Mouse (Mus musculus) ES-CJ7 (cell line): Measurements from ENCODE around the gene Ddb1.
A peak's percentile ranks its signal among the peaks of the same experiment; 100 is the strongest.

Experiments used
- DNase-seq: peaks from one replicate; pipeline ENCODE4 v3.0.0; 2011; ENCODE audit warnings: low read depth, low spot score

Gene Ddb1

DNA sequence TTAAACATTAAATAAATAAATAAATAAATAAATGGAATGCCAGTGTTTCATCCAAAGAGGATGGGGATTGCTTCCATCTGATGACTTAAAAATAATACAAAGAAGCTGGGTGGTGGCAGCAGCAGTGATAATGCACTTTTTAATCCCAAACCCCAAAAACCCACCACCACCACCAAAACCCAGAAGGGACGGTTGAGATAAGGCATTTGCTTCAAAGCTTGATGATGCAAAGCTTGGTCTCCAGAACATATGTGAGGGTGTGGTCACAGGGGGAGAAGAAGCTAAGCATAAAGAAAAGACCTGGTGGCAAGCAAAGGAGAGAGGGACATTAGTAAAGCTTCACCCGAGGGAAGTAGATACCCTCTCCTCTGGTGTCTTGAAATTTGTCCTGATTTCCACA lies 56.8 kb downstream of the Ddb1 start:
- no peak for DNase-seq

- DNase-seq = no peak
These were observed 57.5 kb downstream of the Ddb1 start for GRCm38 (mm10) chr19:10662665-10663064.

DNA sequence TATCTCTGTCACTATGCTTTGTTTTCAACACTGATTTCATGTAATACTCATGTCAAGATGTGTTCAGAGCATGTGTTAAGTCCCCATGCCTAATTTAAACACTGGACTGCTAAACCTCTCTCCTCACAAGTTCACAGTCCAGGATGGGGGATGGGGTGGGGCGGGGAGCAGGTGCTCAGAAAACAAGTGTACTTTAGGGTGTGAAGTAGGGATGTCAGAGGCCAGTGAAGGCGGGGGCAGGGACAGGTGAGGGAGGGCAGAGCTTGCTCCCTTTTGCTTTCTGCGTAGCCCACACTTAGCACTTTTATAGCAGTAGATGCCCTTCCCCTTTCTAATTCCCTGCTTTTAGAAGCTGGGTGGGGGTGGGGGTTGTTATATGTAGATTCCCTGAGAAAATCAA lies 60.0 kb downstream of the Ddb1 start:
- no peak for DNase-seq

DNA sequence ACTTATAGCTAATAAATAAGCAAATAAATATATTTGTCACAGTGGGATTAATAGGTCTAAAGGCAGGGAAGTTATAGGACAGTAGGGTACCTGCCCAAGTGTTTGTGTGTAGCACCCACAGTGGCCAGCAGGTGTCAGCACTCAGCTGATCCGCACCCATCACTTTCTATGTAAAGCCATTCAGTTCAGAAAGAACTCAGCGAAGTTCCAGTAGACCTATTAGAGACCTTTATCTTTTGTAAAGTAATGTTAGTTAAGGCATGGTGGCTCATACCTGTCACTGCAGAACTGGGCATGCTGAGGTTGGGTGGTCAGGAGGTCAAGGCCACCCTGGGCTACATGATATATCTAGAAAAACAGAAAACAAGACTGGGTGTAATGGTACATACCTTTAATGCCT lies 60.4 kb downstream of the Ddb1 start:
- peak; percentile 65 for DNase-seq

DNA sequence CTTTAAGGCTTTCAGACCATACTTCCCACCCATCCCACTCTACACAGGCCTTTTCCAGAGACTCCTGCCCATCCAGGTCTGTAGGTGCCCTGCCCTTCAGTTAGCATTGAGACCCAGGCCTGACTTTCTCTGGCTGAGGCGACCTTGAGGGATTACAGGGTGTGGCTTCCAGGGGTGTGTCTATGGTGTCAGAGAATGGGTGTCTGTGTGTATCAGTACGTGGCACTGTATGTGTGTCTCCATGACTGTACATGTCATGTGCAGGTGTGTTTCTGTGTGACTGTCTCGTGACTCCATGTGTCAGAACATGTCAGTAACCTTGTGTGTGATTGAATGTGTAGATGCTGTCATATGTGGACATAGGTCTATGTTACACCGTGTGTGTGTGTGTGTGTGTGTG lies 66.2 kb downstream of the Ddb1 start:
- peak; percentile 26 for DNase-seq

DNA sequence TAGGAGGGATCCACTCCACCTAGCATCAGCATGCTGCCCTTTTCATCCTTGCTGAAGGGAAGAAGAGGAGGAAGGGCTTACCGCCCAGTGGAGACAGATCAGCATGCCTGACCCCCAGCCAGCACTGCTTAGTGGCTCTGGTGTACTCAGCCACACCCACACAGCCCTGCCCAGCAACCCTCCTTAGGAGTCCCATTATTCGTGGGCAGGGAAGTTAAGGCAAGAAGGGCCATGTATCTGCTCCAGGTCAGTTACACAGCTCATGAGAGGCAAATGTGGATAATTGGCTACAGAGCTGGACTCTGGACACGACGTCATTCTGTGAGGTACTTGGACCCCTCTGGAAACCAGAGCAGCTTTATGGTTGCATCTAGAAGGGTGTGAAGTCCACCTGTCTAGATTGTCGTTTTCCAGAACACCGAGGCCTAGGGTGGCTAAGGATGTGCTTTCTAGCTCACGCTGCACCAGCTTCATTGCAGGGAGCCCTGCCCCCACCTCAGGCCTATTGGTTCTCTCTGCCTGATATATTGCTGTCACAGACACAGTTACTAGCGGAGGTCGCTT lies 66.8 kb downstream of the Ddb1 start:
- no peak for DNase-seq

GRCm38 (mm10) chr19:10673275-10673674 lies 68.1 kb downstream of the Ddb1 start:
- DNase-seq = no peak

- peak; percentile 72 for DNase-seq
These were observed 71.5 kb downstream of the Ddb1 start for GRCm38 (mm10) chr19:10676656-10677055.

DNA sequence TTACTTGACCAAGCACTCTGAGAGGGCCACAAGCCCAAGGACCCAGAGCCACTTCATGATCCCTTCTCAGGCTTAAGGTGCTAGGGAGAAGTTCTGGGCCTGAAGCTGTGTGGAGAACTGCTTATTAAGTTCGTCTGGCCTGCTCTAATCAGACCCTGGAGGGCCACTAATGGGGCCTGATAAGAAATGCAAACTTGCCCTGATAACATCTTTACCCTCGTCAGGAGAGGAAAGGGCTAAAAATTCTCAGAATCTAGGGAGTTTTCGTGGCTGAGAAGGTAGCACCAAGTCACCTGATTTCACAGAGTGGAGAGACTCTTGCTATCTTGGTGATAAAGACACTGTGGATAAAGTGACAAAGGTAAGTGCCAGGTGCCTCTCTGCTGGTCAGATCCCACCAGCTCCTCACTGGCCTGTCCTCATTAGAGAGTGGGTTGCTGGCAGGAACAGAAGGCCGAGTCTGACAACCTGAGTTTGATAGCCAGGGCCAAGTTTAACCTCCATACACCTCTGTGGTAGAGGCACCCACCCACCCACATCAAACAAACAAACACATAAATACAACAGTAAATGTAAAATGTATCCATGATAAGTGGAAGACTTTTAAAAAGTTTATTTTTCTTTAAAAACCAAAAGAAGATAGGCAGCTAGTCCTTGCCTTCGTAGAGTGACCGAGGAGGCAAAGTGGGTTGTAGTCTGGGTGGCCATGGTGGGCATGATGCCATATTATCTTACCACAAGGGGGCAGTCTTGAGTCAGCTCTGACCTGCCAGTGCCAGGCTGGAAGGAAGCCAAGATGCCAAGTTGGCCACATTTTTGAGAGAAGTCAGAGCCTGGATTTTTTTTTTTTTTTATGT lies 73.0 kb downstream of the Ddb1 start, which contains the start of gene Pga5:
Gene Pga5 (minus strand): TSS at position 157 of the 857 bp plus-strand sequence.
- peak; percentile 34 for DNase-seq

GRCm38 (mm10) chr19:10678772-10679067 lies 73.6 kb downstream of the Ddb1 start:
- DNase-seq = no peak
